Mouse (Mus musculus): ENCODE measurements around the gene Ogfrl1.
"Not testable (repeated sequence)": the region's sequence is repeated elsewhere in the genome, so short reads cannot be mapped to it uniquely, and the experiment has no call there.

Gene Ogfrl1

DNA sequence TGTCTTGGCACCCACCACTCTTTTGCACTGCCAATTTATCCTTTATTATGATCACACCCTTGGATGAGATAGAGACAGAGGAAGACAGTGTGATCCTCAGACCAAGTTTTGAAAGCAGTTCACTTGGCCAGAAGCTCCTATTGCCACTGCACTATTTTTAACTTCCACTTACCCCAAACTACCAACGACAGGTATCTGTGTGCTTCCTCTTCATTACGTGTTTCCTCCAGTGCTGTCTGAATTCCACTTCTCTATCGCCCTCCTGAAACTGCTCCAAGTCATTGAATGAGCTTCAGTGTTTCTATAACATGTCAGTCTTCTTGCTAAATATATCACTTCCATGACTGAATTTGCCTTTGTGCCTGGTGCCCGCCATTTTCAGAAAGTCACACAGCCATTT lies at the start of gene Ogfrl1:
TSS of gene Ogfrl1 (minus strand) at position 150 of the 400 bp plus-strand sequence.
- in situ Hi-C loops (cut with MboI) = no loop called here

DNA sequence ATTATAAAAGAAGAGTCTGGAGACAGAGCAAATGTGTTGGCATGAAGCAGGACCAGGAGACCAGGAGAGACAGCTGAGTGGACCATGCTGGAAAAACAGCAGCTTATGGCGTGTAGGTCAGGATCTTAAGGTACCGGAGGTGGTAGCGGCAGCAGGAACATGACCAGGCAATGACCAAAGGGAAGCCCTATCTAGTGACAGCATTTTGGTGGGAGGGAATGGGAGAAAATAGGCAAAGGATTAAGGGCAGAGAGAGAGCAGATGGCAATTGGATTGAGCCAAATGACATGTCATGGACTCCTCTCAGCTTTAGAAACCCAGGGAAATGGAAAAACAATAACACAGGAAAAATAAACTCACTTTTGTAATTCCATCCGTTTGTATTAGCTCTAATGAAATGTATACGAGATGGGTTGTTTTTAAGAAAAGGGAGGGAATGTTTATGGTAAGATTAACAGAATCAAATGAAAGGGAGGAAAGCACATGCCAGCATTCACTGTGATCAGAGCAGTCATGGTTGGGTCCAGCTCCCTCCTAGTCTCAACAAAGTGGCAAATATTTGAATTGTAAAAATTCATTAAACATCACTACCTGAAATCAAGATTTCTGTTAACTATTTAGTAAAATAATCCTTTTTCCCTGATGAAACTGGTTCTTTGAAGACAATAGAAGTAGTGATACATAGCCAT lies 48.3 kb upstream of the Ogfrl1 start:
- in situ Hi-C loops (cut with MboI) = no loop called here

DNA sequence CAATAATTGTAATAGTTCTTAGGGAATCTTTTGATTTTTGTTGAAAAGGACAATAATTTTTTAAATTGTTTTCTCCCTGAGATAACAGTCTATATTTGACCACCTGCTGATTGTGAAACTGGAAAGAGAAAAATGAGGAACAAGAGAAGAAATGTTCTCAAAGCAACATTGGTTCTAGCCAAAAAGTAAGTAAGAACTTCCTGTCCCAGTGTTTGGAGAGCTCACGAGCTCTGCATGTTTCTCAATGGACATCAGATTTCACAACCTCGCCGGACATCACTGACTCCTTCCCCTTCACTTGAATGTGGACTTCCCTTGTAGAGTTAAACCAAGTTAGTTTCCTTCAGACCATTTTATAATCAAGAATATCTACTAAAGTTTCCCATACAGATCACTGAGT lies 36.0 kb upstream of the Ogfrl1 start:
- in situ Hi-C loops (cut with MboI) = no loop called here

DNA sequence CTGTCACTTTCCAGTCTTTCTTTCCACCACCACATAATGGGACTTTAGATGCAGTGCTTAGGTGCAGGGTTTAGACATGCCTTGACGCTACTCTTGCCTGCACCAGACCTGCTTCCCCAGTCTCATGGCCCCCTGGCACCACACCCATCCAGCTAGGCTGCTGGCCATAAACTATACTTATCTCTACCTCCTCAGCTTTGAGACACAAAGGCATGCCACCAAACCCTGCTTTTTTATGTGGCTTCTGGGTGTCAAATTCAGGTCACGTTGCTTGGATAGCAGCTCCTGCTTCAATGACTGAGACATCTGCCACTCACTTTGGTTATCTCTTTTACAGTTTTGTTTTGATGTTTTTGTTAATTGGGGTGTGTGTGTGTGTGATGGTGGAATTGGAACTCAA lies 28.9 kb upstream of the Ogfrl1 start:
- in situ Hi-C loops (cut with MboI) = no loop called here

DNA sequence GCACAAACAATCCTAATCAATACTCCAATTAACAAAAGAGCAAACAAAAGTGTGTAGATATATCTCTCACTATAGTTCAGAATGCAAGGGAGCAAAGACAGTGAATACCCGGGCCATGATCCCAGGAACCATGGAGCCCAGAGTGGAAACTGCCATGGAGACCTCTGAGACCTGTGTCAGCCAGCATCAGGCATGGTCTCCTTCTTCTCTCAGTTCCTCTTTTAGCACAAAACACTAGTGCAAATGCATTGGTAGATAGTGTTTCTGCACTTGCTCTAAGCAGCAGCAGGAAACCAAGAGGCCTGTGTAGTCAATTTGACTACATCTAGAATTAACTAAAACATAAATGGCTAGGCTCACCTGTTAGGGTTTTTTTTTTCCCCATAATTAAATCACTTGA lies 21.4 kb upstream of the Ogfrl1 start:
- in situ Hi-C loops (cut with MboI) = no loop called here

DNA sequence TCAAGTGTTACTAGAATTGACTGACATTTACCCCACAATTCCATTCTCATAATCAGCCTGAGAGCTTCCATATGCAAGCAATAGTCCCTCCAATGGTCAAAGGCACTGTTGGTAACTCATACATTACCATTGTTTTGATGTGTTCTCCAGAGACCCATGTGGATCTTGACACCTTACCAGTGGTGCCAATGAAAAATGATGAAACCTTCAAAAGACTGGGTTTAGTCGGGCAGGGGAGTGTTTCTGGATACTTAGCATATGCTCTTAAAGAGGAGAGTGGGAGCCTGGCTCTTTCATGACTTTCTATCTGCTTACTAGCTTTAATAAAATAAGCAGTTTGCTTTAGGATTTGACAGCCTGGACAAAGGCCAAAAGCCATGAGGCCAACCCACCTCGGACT lies 20.5 kb upstream of the Ogfrl1 start:
- in situ Hi-C loops (cut with MboI) = no loop called here

DNA sequence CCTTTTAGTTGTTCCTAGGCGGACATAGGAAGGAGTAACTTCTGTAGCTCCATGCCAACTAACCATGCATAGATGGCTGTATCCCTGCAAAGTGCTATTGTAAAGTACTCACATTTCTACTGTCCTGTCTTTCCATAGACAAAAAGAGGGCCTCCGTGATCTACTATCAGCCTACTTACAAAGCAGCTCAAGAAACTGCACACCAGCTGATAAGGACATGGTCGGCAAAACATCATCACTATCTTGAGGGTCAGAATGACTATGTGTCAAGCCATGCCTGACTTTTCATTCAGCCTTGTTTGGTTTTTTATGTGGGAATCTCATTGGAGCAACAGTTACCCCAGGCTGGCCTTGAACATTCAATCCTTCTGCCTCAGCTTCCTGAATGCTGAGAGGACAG lies 20.0 kb upstream of the Ogfrl1 start:
- in situ Hi-C loops (cut with MboI) = no loop called here

DNA sequence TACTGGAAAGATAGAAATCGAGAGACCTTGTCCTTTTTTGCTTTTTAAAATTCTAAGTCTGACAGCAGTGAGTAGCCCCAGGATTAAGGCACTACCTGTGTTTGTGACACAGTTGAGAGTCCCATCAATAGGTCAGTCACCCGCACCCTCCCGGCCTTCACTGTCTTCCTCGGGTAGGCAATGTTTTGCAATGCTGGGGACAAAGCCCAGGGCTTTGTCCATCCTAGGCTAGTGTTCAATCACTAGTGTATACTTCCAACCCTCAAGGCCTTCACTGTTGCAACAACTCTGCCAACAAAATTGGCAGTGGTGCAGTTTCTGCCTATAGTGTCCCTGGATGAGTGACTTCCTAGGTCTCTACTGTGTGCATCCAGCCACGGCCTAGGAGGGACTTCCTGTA lies 14.0 kb upstream of the Ogfrl1 start:
- in situ Hi-C loops (cut with MboI) = no loop called here

DNA sequence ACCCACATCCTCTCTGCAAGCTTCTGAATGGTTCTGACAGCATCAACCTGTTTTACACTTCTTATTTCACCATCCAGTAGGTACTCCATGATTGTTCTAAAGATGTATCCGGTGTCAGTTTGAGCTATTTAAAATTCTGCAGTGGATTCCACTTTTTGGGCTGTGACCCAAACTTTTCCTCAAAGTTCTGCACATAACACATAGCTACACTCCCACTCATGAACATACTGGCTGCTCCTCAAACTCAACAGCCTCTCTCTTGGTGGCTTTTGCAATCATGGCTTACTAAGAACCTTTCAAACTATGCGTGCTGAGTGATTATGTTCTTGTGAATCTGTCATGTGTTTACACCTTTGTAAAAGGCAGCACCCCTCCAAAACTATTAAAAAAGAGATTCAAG lies 12.4 kb upstream of the Ogfrl1 start:
- in situ Hi-C loops (cut with MboI) = no loop called here

DNA sequence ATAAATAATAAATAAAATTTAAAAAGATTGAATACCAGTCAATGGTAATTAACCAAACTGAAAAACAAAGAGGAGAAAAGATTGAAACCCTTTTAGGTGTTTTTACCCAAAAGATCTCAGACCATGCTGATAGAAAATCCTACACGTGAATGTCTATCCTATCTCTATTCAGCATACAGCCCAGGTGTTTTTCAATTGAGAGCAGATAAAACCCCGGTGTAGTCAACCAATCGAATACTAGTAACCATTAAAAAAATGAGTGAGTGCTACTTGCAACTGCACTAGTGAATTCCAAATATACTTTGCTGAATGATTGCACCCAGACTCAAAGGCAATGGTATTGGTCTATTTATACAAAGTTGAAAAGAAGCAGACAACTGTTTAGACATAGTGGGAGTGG lies 4.8 kb upstream of the Ogfrl1 start:
- in situ Hi-C loops (cut with MboI) = no loop called here

DNA sequence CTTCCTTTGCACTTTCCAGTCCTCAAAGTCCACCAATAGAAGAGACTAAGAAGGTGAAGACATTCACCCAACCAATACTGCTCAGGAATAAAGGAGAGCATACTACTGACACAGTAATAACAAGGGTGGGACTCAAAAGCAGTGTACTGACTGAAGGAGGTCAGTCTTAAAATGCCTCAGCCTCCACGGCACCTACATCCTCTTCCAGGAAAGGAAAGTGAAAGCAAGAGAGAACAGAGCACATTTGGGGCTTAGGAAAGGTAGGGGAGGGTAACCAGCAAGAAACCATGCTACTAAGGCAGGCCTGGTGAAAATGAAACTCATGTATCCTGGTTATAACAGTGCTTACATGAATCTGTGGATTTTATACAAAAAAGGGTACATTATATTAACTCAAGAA lies 2.0 kb upstream of the Ogfrl1 start:
- in situ Hi-C loops (cut with MboI) = no loop called here

DNA sequence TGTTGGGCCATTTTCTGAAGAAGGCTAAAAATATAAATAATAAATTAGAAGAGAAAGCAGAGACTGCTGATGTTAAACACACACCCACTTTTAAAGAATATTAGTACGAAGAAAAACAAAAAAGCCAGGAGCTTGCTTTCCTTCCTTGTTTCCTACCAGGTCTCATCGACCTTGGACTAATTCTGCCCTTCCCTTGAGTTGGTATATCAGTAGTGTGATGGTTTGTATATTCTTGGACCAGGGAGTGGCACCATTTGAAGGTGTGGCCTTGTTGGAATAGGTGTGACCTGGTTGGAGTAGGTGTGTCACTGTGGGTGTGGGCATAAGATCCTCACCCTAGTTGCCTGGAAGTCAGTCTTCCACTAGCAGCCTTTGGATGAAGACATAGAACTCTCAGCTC lies 3.2 kb downstream of the Ogfrl1 start:
- in situ Hi-C loops (cut with MboI) = not testable (repeated sequence)

DNA sequence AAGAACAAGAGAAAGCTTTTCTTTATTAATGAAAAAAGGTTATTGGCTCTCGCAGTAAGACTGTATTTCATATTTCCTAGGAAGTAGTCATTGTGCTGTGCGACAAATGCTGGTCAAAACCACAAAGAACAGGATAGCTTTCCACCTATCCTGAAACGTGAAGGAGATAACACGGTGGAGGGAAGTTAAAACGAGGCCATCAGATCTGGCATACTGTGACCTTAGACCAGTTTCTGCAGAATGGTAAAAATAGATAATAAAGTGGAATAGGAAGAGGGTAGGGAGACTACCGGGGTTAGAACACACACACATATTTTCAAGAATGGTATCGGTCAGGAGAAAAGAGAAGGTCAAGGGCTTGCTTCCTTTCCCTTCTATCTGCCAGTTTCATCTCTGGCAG lies 5.8 kb downstream of the Ogfrl1 start:
- in situ Hi-C loops (cut with MboI) = no loop called here

DNA sequence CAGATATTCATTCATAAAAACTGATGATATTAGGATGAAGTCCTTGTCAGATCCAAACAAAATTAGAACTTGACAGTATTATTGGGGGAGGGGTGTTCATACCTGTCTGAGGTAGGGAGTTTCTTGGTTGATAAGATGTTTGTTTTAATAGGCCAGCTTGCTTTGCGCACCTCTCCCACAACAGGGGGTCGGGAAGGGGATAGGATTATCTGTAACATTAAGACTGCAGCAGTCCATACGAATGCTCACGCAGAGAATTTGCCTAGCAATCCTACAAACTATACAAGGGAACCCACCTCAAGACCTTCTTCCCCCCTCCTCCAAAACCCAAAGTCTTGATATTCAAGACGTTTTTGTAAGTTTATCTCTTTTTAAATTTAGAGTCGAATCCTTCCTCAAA lies 13.2 kb downstream of the Ogfrl1 start:
- in situ Hi-C loops (cut with MboI) = no loop called here

DNA sequence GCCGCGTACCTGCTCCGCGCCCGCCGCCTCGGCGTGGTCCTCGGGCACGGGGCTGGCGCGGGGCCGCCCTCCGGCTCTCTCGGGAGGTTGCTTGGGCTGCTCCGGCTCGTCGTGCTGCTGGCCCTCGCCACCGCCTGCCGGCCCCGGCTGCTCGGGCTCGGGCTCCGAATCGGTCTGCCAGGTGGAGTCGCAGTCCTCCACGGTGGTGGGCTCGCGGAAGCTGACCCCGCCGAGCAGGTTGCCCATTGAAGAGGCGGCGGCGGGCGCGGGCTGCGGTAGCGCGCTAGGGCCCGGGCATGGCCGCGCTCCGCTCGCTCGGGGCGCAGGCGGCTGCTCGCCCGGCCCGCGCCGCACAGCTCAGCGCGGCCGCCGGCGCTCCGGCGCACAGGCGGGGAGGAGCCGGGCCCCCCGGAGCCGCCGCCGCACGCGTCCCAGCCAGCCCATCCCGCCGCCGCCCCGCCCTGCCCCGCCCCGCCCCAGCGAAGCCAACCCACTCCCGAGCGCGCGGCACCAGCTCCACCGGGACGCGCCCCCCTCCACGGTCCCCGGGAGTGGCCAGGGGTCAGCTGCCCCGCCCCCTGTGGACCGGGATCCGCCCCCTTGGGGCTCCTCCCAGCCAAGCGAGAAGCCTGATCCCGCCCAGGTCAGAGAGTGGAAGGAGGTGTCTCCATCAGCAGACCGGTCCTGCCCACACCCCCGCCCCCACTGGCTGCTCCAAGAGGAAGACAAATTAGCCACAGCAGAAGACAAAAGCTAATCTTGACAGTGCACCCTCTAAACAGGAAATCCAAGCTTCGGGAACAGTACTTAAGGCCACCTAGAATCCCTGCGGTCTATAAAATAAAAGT lies 14.5 kb downstream of the Ogfrl1 start:
- in situ Hi-C loops (cut with MboI) = no loop called here

DNA sequence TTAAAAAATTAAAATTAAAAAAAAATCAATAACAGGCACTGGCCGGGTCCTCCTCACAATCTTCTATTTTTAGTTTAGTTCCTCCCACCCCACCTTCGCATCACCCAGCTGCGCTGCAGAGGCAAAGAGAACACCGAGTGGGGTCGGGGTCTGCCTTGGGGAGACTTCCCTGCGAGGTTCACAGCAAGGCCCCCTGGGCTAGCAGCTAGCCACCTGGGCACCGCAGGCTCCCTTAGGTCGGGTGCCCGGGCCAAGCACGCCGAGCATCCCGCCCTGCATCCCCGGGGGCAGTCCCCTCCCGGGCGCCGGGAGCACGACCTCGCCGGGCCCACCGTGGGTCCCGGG lies 15.1 kb downstream of the Ogfrl1 start:
- in situ Hi-C loops (cut with MboI) = no loop called here

DNA sequence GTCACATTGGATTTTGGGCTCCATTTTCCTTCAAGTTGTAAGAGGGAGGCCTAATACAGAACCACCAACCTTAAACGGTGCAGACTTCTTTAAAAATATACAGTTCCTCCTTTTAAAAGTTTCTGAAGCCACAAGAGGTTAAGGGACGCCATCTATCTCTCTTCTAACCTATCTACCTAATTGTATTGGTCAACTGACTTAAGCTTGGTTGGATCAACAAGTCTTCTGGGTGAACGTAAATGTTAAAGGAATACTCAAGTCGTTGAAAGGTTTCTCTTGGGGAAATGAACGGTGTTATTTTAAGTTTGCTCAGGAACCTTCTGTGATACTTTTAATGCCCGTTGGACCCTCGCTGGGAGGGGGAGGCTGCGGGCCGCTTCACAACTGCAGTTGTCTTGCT lies 15.5 kb downstream of the Ogfrl1 start:
- in situ Hi-C loops (cut with MboI) = no loop called here

DNA sequence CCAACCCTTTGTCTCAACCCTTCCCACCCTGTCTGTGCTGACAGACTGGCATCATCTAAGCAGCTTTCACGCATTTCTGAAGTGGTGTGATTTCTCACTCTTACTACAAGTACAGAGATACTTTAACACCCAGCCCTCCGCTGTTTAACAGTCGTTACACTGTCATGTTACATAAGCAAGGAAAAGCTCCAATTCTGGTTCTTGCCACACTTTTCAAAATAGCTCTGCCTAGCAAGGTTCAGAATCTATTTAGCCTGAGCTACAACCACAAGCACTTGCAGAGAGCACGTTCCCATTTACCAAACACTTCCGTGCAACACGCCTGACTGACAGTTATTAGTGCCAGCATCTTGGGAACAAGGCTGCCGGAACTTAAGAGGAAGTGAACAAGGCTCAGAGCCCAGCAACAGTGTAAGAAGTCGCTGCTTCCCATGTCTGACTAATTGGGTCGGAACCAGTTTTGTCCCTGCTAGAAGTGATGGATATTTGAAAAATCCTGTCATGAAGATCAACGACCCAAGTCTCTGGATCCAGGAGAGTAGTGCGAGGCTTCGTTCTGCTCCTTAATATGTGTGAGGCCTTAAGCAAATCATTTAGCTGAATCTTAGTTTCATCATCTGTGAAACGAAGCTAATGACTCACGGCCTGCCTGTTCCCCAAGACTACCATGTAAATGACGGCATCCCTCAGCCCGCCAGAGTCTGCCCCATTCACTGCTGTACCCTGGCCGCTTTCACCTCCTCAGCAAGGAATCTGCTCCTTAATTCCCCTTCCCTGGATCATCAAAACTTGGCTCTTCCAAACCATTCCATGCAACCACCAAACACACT lies 17.4 kb downstream of the Ogfrl1 start:
- in situ Hi-C loops (cut with MboI) = no loop called here

DNA sequence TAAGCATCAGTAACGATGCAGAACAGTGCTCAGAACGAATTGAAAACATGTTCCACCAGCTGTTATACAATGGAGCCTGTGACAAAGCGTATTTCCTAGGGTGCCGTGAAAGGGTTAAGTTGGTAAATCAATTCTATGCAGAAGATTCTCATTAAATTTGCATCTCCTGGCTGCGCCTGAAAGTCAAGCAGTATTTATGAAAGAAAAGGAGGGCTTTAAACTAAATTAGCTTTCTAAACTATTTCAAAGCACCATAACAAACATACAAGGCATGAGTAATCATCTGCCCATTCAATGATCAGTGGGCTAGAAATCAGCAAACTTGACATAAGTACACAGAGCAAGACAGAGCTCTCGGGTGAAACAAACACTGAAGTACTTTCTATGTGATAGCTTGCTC lies 18.3 kb downstream of the Ogfrl1 start:
- in situ Hi-C loops (cut with MboI) = no loop called here

DNA sequence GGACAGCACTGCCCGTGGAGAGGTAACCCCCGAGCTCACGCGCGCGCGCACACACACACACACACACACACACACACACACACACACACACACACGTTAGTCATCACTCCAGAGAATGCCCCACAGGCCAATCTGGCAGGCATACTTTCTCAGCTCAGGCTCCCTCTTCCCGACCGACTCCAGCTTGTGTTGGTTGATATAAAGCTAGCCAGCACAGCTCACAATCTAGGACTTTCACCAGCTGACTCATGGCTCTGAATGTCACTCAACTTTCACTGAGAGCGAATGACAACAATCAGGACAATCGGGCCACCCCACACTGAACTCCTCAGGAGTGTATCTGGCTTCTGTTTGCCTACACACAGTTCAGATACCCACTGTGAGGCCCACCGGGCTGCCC lies 20.0 kb downstream of the Ogfrl1 start:
- in situ Hi-C loops (cut with MboI) = no loop called here

DNA sequence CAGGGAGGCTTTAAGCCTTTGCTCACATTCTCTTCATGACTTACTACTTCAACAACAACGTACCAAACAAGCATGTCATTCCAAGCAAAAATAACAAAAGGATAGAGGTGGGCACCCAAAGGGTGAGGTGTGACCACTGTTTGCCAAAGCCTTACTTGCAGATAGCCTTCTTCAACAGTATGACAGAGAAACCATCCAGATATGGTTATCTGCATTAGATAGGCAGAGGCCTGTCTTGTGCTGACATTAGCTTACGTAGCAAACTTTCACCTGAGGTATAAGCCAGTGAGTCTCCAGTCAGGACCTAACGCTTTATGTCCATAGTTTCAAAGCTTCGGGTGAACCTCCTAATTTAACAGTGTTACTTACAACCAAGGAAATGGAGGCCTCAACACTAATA lies 23.4 kb downstream of the Ogfrl1 start:
- in situ Hi-C loops (cut with MboI) = no loop called here

DNA sequence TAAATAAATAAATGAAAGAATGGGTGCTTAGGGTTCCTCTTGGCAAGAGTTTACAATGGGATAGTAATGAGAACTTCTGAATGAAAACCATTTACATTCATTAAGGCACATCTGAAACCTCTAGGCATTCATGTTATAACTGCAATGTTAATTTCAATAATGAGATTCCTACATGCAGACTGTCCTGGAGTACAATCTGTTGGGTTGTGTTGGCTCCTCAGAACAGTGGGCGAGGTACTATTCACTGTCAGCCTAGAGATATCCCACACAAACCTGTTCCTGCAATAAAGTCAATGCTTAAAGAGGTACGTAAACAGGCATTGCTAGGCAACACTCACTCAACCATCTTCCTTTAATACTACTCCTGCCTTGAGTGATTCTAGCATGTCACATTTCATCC lies 32.0 kb downstream of the Ogfrl1 start:
- in situ Hi-C loops (cut with MboI) = no loop called here

DNA sequence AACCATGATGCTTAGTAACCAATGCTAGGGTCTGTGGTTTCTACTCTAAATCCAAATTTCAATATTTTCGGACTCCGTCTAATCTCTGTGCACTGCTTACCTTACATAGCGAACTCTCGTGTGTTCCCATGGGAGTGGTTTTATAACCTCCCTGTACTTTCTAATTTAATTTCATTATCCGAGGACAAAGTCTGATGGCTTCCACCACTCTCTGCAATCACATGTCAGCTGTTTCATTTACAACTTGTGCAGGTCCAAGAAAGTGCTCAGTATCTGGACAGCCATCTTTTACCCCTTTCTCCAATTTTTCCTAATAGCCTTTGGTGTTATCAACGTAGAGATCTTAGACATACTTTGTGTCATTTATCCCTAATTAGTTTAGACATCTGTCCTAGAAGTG lies 44.7 kb downstream of the Ogfrl1 start:
- in situ Hi-C loops (cut with MboI) = no loop called here

Measured in mature B cell (primary cell).